Comparison of ENCODE assay signal across 9 mouse cellular contexts in the genomic region with DNA sequence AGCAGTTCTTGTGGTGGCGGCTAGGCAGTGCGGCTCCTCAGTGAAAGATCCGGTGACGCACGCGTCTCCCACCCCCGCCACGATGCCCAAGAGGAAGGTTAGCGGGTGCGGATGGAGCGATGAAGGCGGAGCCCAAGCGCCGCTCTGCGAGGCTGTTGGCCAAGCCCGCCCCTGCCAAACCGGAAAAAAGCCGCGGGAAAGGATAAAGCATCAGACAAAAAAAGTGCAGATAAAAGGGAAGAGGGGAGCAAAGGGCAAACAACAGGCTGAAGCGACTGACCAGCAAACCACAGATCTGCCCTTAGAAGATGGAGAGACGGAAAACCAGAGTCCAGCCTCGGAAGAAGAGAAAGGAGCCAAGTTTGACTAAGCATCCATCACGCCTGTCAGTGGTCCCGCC. TPM values are rescaled to one million over a fixed set of nuclear protein-coding genes. Genes with fewer than 3 reads are reported as not detected.
DNase-seq lines count a peak whose midpoint lies in the region; ATAC-seq and TF ChIP-seq lines count a peak whose summit lies in the region.
"Had no signal": no experiment of that assay in that cellular context is flagged by ENCODE, and none has a peak within 500 bp of the region (broad histone marks: within the 10 kb centered on the region; RNA-seq: fewer than 3 reads in every experiment).

No protein-coding gene starts in this region.

- H3K27me3 ChIP-seq in intestine, embryonic 16.5 days (replicated peaks; ENCODE audit: control insufficient read depth, insufficient read depth, low read length): no peaks in the 10 kb centered on the region
- H3K27me3 ChIP-seq in liver, embryonic 15.5 days: peaks cover 20% of the 10 kb centered on the region

- H3K9me3 ChIP-seq in intestine, embryonic 16.5 days (ENCODE audit: control insufficient read depth, low read length): no peaks in the 10 kb centered on the region
- H3K9me3 ChIP-seq in liver, embryonic 15.5 days (replicated peaks): no peaks in the 10 kb centered on the region

- H3K4me3 ChIP-seq in layer of hippocampus, adult 2 months: peak overlapping the region; percentile 45
- peak overlapping the region; percentile 40 for H3K4me3 ChIP-seq in intestine, embryonic 16.5 days (ENCODE audit: low read length)
- H3K4me3 ChIP-seq in liver, embryonic 15.5 days (replicated peaks): 0 out of 2 replicates have a peak overlapping the region, but pooled peaks have one; percentile 5

- H3K36me3 ChIP-seq in intestine, embryonic 16.5 days (ENCODE audit: control insufficient read depth, insufficient read depth, low read length): no peaks in the 10 kb centered on the region
- H3K36me3 ChIP-seq in liver, embryonic 15.5 days (replicated peaks): no peaks in the 10 kb centered on the region

- peak overlapping the region; percentile 60 for H3K4me2 ChIP-seq in intestine, embryonic 16.5 days (ENCODE audit: low read depth, low read length)
- H3K4me2 ChIP-seq in liver, embryonic 15.5 days: peak overlapping the region; percentile 49

- TF ChIP-seq POLR2A in brain, embryonic 14.5 days (IDR thresholded peaks at IDR 0.05; ENCODE audit: borderline replicate concordance, extremely low read depth, insufficient read depth, insufficient read length, poor library complexity, severe bottlenecking): no peak

- DNase-seq in layer of hippocampus, adult 2 months (ENCODE audit: low spot score in 2 of 2): no peak
- no peak for DNase-seq in layer of hippocampus, adult 9-10 months (ENCODE audit: low spot score)
- peak; percentile 72 for DNase-seq in brain, embryonic 14.5 days (ENCODE audit: low read depth)
- DNase-seq in heart, adult 8-10 months (ENCODE audit: low spot score): peak; percentile 40
- DNase-seq in naive thymus-derived CD4-positive, alpha-beta T cell, adult 2 months (ENCODE audit: low read depth): peak; percentile 43
- DNase-seq in ovary, postnatal 36 days (ENCODE audit: low spot score): no peak

- H3K9ac ChIP-seq in intestine, embryonic 16.5 days (ENCODE audit: low read depth, low read length): peak overlapping the region; percentile 53; the same call in 1 of the 2 replicates
- H3K9ac ChIP-seq in liver, embryonic 15.5 days: no peak overlapping the region

- ATAC-seq in intestine, embryonic 16.5 days: 0 out of 2 replicates have a peak, but pooled peaks have one; percentile 31
- ATAC-seq in liver, embryonic 15.5 days (ENCODE audit: insufficient read depth): no peak

- H3K27ac ChIP-seq in layer of hippocampus, adult 2 months: no peak overlapping the region
- H3K27ac ChIP-seq in intestine, embryonic 16.5 days (ENCODE audit: low read length): no peak overlapping the region
- no peak overlapping the region for H3K27ac ChIP-seq in liver, embryonic 15.5 days (replicated peaks)

- no peak for TF ChIP-seq CTCF in layer of hippocampus, adult 2 months (conservative IDR thresholded peaks at IDR 0.05)
- no peak for TF ChIP-seq CTCF in brain, embryonic 14.5 days (IDR thresholded peaks at IDR 0.05; ENCODE audit: borderline replicate concordance, extremely low read depth, insufficient read depth, insufficient read length)

- H3K4me1 ChIP-seq in intestine, embryonic 16.5 days (ENCODE audit: control insufficient read depth, insufficient read depth, low read length): no peaks in the 10 kb centered on the region
- no peaks in the 10 kb centered on the region for H3K4me1 ChIP-seq in liver, embryonic 15.5 days (replicated peaks)

- 3% methylated on average over 24 of the region's 24 CpGs for WGBS in intestine, embryonic 16.5 days
- 1% methylated on average over 24 of the region's 24 CpGs for WGBS in liver, embryonic 15.5 days (ENCODE audit: insufficient replicate concordance)

RNA-seq across cellular contexts. Expression of gene BC051142, which starts 6.3 kb away (rescaled TPM):
- total RNA-seq in layer of hippocampus, adult 2 months (2021): 1 to 10 TPM; 4.1 to 7.2 TPM
- polyA plus RNA-seq in brain, embryonic 14.5 days (2012; rRNA removed): 9.9 and 10.4 TPM in 2 replicates
- under 1 TPM in 2 of 4 experiments, not detected in 2; 0.34 to 0.79 TPM for total RNA-seq in heart, adult 8-10 months (2022)
- polyA plus RNA-seq in intestine, embryonic 16.5 days (2015; fragmentation: Nextera tagmentation; extraction: Ambion mirVana): 0.81 and 1.2 TPM in 2 replicates
- not detected in 2 replicates for polyA plus RNA-seq in liver, embryonic 15.5 days (2015; fragmentation: Nextera tagmentation; extraction: Ambion mirVana)

RNA-seq across cellular contexts. Expression of gene Btnl1, which starts 15.4 kb away (rescaled TPM):
- not detected for total RNA-seq in layer of hippocampus, adult 2 months (2021)
- not detected in 2 replicates for polyA plus RNA-seq in brain, embryonic 14.5 days (2012; rRNA removed)
- total RNA-seq in heart, adult 8-10 months (2022): not detected
- 30.2 and 43.2 TPM in 2 replicates for polyA plus RNA-seq in intestine, embryonic 16.5 days (2015; fragmentation: Nextera tagmentation; extraction: Ambion mirVana)
- 0.05 TPM in 1 of 2 replicates, not detected in the other for polyA plus RNA-seq in liver, embryonic 15.5 days (2015; fragmentation: Nextera tagmentation; extraction: Ambion mirVana)
- total RNA-seq: layer of hippocampus, postnatal 25 days had no signal

RNA-seq across cellular contexts. Expression of gene Btnl2, which starts 37.7 kb away (rescaled TPM):
- total RNA-seq in layer of hippocampus, adult 2 months (2021): under 1 TPM; 0.51 to 0.76 TPM
- 0.03 TPM in 2 replicates for polyA plus RNA-seq in brain, embryonic 14.5 days (2012; rRNA removed)
- total RNA-seq in heart, adult 8-10 months (2022): under 1 TPM; 0.16 to 0.68 (median 0.49) TPM
- 10.6 and 16.0 TPM in 2 replicates for polyA plus RNA-seq in intestine, embryonic 16.5 days (2015; fragmentation: Nextera tagmentation; extraction: Ambion mirVana)
- 0.03 TPM in 1 of 2 replicates, not detected in the other for polyA plus RNA-seq in liver, embryonic 15.5 days (2015; fragmentation: Nextera tagmentation; extraction: Ambion mirVana)

Comparison
In these comparisons a context has a peak if more than half of its experiments do, and no peak if none do; other contexts are left out.
1. DNase-seq: peak in brain, embryonic 14.5 days (single experiment), heart, adult 8-10 months (single experiment) and naive thymus-derived CD4-positive, alpha-beta T cell, adult 2 months (single experiment); none in layer of hippocampus, adult 2 months (0 of 2), layer of hippocampus, adult 9-10 months (single experiment) and ovary, postnatal 36 days (single experiment).
2. RNA of gene Btnl1, which starts 15.4 kb away (polyA plus RNA-seq): 30.2 to 43.2 TPM in intestine, embryonic 16.5 days; 0.05 TPM in liver, embryonic 15.5 days and not detected in brain, embryonic 14.5 days; every median in the first group is over 10 times any median in the second.
3. RNA of gene Btnl2, which starts 37.7 kb away (polyA plus RNA-seq): 10.6 to 16.0 TPM in intestine, embryonic 16.5 days; 0.03 TPM in liver, embryonic 15.5 days and 0.03 TPM in brain, embryonic 14.5 days; every median in the first group is over 10 times any median in the second.
4. Peak in every context shown above with its lines, with median percentiles within 50 percentile points of each other: H3K4me3 ChIP-seq.